Mouse (Mus musculus) bone marrow, adult 2 months (tissue): ENCODE data around the gene Pacs1.

Experiments used
- CTCF ChIP-seq: fragments of 200-500 bp; IDR thresholded peaks from 2 replicates; pipeline ENCODE4 v1.5.1; 2011; ENCODE audit warnings: low read length, control low read depth; ENCODE audit not compliant: control insufficient read depth, insufficient read depth
- POLR2A ChIP-seq: fragments of 200-500 bp; IDR thresholded peaks from 2 replicates; pipeline ENCODE4 v1.6.1; 2011; ENCODE audit warnings: low read depth, mild to moderate bottlenecking, control low read depth, low read length, borderline replicate concordance; ENCODE audit not compliant: control insufficient read depth

- TF ChIP-seq CTCF (no peak), POLR2A (no peak)
Measured at GRCm38 (mm10) chr19:5161913-5162312, 111.0 kb downstream of the Pacs1 start.
